ENCODE assay signal across 9 mouse cellular contexts in the genomic region with DNA sequence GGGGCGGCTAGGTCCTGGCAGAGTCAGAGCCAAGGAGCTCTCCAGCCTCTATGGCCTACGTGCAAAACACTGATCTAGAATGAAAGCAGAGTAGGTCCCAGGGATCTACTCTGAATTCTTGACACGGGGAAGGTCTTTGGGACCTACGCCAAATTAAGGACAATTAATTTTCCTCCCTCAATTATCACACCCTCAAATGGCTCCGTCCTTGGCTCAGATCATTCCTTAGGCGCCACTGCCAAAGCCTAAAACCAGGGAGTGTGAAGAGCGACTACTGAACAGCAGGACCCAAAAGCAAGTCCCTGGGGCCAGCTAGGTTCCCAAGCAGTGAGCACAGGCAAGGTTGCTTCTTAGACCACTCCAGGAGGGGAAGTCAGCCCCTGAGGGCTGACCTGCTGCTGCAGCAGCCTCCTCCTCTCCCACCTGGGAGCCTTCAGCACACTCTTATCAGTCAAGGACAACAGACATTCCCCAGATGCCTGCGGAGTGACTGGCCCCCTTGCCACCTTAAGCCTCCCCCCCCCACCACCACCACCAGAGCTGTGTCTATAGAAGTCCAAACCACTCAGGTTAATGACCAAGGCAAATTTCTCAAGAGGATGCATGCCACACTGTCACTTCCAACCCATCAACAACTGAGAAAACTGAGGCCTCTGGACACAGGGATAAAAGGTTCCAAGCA. TPM values are rescaled to one million over a fixed set of nuclear protein-coding genes. Genes with fewer than 3 reads are reported as not detected.
DNase-seq lines count a peak whose midpoint lies in the region; ATAC-seq and TF ChIP-seq lines count a peak whose summit lies in the region.
"Had no signal": no experiment of that assay in that cellular context is flagged by ENCODE, and none has a peak within 500 bp of the region (broad histone marks: within the 10 kb centered on the region; RNA-seq: fewer than 3 reads in every experiment).

No protein-coding gene starts in this region.

- H3K4me1 ChIP-seq in kidney, embryonic 14.5 days (ENCODE audit: control insufficient read depth, insufficient read depth, low read length) = peaks cover 37% of the 10 kb centered on the region
- peaks cover 42% of the 10 kb centered on the region for H3K4me1 ChIP-seq in hindbrain, embryonic 16.5 days (ENCODE audit: control insufficient read depth, insufficient read depth, low read depth, low read length)
- peaks cover 39% of the 10 kb centered on the region for H3K4me1 ChIP-seq in midbrain, embryonic 14.5 days (ENCODE audit: control insufficient read depth, insufficient read depth, low read length)

- 79% methylated on average over 8 of the region's 8 CpGs for WGBS in kidney, embryonic 14.5 days
- 59% methylated on average over 8 of the region's 8 CpGs for WGBS in hindbrain, embryonic 16.5 days
- 73% methylated on average over 8 of the region's 8 CpGs for WGBS in midbrain, embryonic 14.5 days

- no peak for TF ChIP-seq CTCF in brain, embryonic 14.5 days (IDR thresholded peaks at IDR 0.05; ENCODE audit: borderline replicate concordance, extremely low read depth, insufficient read depth, insufficient read length)

- no peaks in the 10 kb centered on the region for H3K9me3 ChIP-seq in kidney, embryonic 14.5 days (ENCODE audit: control insufficient read depth, low read length)
- no peaks in the 10 kb centered on the region for H3K9me3 ChIP-seq in hindbrain, embryonic 16.5 days (ENCODE audit: control insufficient read depth, low read length)
- no peaks in the 10 kb centered on the region for H3K9me3 ChIP-seq in midbrain, embryonic 14.5 days (ENCODE audit: control insufficient read depth, low read length)
- H3K9me3 ChIP-seq: G1E had no signal

- no peaks in the 10 kb centered on the region for H3K27me3 ChIP-seq in kidney, embryonic 14.5 days (ENCODE audit: control insufficient read depth, insufficient read depth, low read length)
- H3K27me3 ChIP-seq in hindbrain, embryonic 16.5 days (replicated peaks; ENCODE audit: control insufficient read depth, insufficient read depth, low read length) = no peaks in the 10 kb centered on the region
- H3K27me3 ChIP-seq in midbrain, embryonic 14.5 days (ENCODE audit: control insufficient read depth, insufficient read depth, low read length) = no peaks in the 10 kb centered on the region

- H3K27ac ChIP-seq in kidney, embryonic 14.5 days (ENCODE audit: low read depth, low read length) = no peak overlapping the region
- peak overlapping the region; percentile 63 for H3K27ac ChIP-seq in hindbrain, embryonic 16.5 days (ENCODE audit: low read depth, low read length)
- peak overlapping the region; percentile 1; the same call in 1 of the 2 replicates for H3K27ac ChIP-seq in midbrain, embryonic 14.5 days (replicated peaks; ENCODE audit: low read depth, low read length)

- peak overlapping the region; percentile 51 for H3K4me3 ChIP-seq in kidney, embryonic 14.5 days (ENCODE audit: low read length)
- no peak overlapping the region for H3K4me3 ChIP-seq in hindbrain, embryonic 16.5 days (ENCODE audit: low read length)
- no peak overlapping the region for H3K4me3 ChIP-seq in midbrain, embryonic 14.5 days (replicated peaks; ENCODE audit: low read depth, low read length)

- DNase-seq in kidney, postnatal 36 days = no peak
- peak; percentile 87 for DNase-seq in brain, embryonic 14.5 days (ENCODE audit: low read depth)
- DNase-seq in midbrain, embryonic 14.5 days = no peak
- no peak for DNase-seq in retina, postnatal 1 day
- no peak for DNase-seq in cerebellum, adult 8-10 months
- DNase-seq in ovary, adult 18-20 months (ENCODE audit: low spot score) = no peak

- no peak for ATAC-seq in kidney, embryonic 14.5 days (ENCODE audit: low FRiP score, low TSS enrichment)
- ATAC-seq in hindbrain, embryonic 16.5 days = peak; percentile 10; the same call in 1 of the 2 replicates
- ATAC-seq in midbrain, embryonic 14.5 days (ENCODE audit: low FRiP score, low TSS enrichment) = no peak

- H3K9ac ChIP-seq in kidney, embryonic 14.5 days (ENCODE audit: low read depth, low read length) = no peak overlapping the region
- H3K9ac ChIP-seq in hindbrain, embryonic 16.5 days (ENCODE audit: low read depth, low read length) = no peak overlapping the region
- 0 out of 2 replicates have a peak overlapping the region, but pooled peaks have one; percentile 58 for H3K9ac ChIP-seq in midbrain, embryonic 14.5 days (replicated peaks; ENCODE audit: low read length)

- peaks cover 41% of the 10 kb centered on the region for H3K36me3 ChIP-seq in kidney, embryonic 14.5 days (ENCODE audit: control insufficient read depth, insufficient read depth, low read length)
- H3K36me3 ChIP-seq in hindbrain, embryonic 16.5 days (ENCODE audit: control insufficient read depth, insufficient read depth, low read length) = peaks cover 11% of the 10 kb centered on the region; the same call in 1 of the 2 replicates
- peaks cover 39% of the 10 kb centered on the region for H3K36me3 ChIP-seq in midbrain, embryonic 14.5 days (ENCODE audit: control insufficient read depth, insufficient read depth, low read length)
- H3K36me3 ChIP-seq: G1E had no signal

- TF ChIP-seq POLR2A in brain, embryonic 14.5 days (IDR thresholded peaks at IDR 0.05; ENCODE audit: borderline replicate concordance, extremely low read depth, insufficient read depth, insufficient read length, poor library complexity, severe bottlenecking) = no peak

- H3K4me2 ChIP-seq in kidney, embryonic 14.5 days (replicated peaks; ENCODE audit: low read depth, low read length) = peak overlapping the region; percentile 80
- peak overlapping the region; percentile 86 for H3K4me2 ChIP-seq in hindbrain, embryonic 16.5 days (ENCODE audit: low read length)
- peak overlapping the region; percentile 89 for H3K4me2 ChIP-seq in midbrain, embryonic 14.5 days (ENCODE audit: low read length)

RNA-seq across cellular contexts. Expression of a gene that starts 31.3 kb away (rescaled TPM):
- polyA plus RNA-seq in kidney, embryonic 14.5 days (2014; fragmentation: Nextera tagmentation; extraction: Ambion mirVana) = 53.3 and 68.1 TPM in 2 replicates
- polyA plus RNA-seq in brain, embryonic 14.5 days (2012; rRNA removed) = 99.7 and 154 TPM in 2 replicates
- polyA plus RNA-seq in hindbrain, embryonic 16.5 days (2015; fragmentation: Nextera tagmentation; extraction: Ambion mirVana) = 71.7 and 88.1 TPM in 2 replicates
- 69.5 and 73.4 TPM in 2 replicates for polyA plus RNA-seq in midbrain, embryonic 14.5 days (2014; fragmentation: Nextera tagmentation; extraction: Ambion mirVana)
- polyA plus RNA-seq: G1E had no signal
